Mouse (Mus musculus) gastrocnemius, postnatal 36 days (tissue): Measurements from ENCODE around the gene Dscaml1. TPM values are rescaled to one million over a fixed set of nuclear protein-coding genes. Genes with fewer than 3 reads are reported as not detected.

Experiments used
- DNase-seq, 2 experiments: peaks; one replicate each; pipeline ENCODE4 v3.0.0; 2022
- intact Hi-C: fragments of 180-260 bp; cut with DNase I; formaldehyde crosslinking; loops from one replicate; pipeline ENCODE4 v1.15.1; 2025
- total RNA-seq, 2 experiments: library from RNA; stranded (reverse); gene quantifications; 2 replicates each; pipeline ENCODE4 v1.2.3; 2021

The Dscaml1 gene
- total RNA-seq, 2 experiments from 2014 or later = not detected

DNA sequence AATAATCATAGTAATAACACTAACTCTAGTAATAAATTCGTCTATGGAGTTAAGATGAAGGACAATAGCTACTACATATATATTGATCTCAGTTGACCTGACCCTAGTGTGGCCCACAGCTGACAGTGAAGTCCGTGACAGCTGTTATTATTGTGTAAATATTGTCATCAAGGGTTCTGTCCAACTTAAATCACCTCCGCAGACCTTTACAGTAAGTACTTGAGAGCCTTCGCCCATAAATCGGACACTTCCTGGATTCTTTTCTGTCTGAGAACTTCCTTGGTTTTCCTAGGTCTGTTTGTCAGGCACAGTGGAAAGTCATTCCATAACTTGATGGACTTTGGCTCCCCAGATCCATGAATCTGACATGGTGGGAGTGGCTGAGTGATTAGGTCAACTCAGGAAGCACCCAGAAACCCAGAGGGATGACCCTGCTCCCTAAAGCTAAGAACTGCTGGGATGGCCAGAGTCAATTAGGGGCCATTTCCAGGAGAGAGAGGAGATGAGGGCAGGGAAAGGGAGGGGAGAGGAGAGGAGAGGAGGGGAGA is 17.9 kb downstream of the Dscaml1 start:
- intact Hi-C loops = no loop called here
- no peak for DNase-seq

DNA sequence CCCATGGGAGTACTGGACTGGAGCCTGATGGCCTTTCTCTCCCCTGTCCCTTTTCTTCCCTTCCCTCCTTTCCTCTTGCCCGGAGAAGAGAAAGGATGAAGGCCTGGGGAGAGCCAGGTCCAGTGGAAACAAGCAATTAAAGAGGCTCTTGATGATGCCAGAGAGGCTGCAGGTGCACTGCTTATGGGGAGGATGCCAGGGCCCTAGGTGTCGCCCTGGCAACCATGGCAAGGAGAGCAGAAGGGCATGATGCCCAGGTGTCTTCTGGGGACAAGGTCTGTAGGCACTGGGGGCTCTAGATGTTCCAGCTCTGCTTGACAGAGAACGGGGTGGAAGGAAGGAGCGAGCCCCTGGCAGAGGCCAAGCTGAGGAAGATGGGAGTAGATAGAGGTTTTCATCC is 23.2 kb downstream of the Dscaml1 start:
- no peak for DNase-seq
- intact Hi-C loops = no loop called here

DNA sequence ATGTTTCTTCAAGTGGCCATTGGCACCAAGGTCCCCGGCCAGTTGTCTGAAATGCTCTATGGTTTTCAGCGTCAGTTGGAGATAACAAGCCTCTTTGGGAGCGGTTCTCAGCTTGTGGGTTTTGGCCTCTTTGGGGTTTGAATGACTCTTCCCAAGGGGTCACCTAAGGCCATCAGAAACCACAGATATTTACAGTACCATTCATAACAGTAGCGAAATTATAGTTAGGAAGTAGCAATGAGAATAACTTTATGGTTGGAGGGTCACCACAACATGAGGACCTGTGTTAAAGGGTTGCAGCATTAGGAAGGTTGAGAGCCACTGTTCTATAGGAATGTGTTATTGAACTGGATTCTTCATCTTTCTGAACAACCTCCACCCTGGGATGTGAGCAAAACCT is 24.9 kb downstream of the Dscaml1 start:
- no peak for DNase-seq
- intact Hi-C loops = no loop called here

DNA sequence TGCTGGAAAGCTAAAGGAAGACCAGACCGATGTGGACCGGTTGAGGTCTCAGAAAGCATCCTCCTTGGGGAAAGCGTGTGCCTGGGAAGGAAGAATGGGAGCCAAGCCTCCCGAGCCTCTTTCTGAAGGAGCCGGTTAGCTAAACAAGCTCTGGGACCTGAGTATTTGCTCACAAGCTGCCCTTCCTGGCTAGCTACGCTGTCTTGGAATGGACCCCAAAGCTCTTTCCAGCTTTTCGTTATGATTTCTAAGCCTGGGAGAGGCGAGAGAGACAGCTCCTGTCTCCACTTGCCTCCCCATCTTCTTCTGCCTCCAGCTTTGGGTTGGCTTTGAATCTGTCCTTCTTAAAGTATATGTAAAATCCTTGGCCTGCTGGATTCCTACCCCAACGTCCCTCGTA is 27.6 kb downstream of the Dscaml1 start:
- DNase-seq = no peak
- intact Hi-C loops = no loop called here

DNA sequence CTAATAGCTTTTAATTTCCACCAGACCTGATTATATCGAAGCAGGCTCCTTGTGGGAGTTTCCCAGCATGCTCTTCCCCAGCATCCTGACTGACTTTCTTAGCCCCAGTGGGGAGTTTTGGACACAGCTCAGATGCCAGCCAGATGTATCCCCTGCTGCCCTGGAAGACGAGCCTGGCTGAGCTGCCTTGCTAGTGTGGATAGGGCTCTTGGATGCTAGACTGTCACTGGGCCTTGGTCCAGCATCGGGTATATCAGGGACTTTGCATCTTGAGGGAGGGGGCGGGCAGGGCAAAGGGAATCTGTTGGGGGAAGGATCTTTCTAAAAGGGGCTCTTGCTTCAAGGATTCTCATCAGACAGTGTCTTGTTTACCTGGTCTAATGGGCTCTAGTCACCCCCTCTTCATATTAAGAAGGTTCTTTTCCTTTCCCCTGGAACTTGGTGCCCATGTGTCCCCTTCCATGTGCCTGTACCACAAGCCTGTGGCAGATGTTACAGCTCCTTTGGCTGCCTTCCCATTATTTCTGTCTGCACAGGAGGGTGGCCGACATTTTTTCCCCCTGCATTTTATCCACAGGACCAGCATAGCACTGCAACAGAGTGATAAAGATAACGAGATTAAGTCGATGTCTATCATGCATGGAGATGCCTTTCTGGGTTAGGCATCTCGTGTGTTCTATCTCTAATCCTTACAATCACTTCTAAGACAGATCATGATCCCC is 28.6 kb downstream of the Dscaml1 start:
- no peak for DNase-seq
- intact Hi-C loops = no loop called here

DNA sequence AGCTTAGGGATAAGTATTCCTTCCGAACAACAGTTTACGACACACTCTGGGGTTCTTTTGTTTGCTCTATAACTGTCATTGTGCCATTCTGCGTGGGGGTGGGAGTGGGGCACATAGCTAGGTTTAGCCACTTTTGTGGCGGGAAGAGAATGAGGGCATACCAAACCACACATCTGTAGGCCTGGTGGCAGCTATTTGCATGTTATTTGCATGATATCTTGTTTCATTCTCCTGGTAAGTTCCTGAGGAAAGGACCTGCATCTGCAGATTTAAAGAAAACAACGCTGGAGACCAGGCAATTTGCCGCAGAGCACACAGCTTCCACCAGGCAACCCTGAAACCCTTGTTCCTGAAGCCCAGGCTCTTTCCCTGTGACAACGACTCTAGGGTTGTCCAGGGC is 30.8 kb downstream of the Dscaml1 start:
- no peak for DNase-seq
- intact Hi-C loops = no loop called here

DNA sequence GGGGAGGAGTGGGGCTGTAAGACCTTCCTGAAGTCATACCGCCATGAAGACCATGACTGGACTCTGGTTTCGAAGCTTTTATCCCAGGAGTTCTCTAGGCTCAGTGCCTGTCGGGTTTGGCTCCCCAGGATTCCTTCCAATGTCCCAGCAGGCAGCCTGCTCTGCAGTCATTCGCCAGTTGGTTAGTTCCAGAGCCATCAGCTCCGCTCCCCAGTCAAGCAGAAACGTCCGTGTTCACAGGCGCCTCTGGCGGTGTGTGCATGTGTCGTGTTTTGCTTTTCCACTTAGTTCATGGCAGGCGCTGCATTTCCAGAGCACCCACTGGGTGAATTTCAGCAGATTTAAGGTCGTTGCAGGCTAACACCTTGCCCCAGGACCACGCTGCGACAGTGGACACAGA is 31.9 kb downstream of the Dscaml1 start:
- DNase-seq = no peak
- intact Hi-C loops = no loop called here

DNA sequence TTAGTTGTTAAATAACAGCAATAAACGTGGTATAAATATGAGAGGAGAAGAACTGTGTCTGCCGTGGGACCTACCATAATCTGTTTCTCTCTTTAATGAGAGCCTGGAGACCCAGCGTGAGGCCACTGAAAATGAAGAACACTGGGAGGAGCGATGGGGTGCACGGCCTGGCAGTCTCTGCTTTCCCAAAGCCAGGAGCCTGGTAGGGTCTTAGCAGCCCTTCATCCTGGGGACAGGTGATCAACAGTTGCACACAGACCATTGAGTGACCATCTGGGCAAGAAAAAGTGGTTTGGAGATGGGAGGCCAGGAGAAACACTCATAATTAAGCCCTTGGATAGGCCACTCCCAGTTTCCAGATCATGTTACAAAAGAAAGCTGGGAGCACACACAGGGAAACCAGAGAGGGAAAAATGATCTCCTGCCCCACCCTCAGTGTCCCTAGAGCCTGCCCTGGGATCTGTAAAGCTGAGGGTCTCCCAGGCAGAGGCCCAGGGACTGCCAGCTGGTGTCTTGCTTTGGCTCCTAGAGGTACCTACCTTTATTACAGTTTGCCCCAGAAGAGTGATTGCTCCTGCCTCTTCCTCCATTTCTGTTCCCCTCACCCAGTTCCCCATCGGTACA is 39.1 kb downstream of the Dscaml1 start:
- DNase-seq = no peak
- intact Hi-C loops = no loop called here

DNA sequence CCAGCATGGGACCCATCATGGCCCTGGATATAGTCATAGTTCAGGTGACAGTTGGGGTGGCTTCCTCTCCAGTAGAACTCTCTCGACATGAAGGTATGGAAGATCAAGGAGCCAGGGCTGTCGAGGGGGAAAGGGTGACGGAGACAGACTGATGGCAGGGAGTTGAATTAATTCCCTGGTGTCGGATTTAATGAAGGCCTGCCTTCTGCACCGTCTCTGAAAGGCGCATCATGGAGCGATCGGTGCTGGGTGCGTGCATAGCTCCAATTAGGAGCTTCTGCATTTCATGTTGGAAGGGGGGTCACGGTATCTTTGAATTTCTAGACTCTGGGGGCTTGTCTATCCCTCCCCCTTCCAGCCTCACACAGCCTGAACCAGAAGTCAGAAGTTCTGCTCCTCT is 41.8 kb downstream of the Dscaml1 start:
- DNase-seq = no peak
- intact Hi-C loops = no loop called here

DNA sequence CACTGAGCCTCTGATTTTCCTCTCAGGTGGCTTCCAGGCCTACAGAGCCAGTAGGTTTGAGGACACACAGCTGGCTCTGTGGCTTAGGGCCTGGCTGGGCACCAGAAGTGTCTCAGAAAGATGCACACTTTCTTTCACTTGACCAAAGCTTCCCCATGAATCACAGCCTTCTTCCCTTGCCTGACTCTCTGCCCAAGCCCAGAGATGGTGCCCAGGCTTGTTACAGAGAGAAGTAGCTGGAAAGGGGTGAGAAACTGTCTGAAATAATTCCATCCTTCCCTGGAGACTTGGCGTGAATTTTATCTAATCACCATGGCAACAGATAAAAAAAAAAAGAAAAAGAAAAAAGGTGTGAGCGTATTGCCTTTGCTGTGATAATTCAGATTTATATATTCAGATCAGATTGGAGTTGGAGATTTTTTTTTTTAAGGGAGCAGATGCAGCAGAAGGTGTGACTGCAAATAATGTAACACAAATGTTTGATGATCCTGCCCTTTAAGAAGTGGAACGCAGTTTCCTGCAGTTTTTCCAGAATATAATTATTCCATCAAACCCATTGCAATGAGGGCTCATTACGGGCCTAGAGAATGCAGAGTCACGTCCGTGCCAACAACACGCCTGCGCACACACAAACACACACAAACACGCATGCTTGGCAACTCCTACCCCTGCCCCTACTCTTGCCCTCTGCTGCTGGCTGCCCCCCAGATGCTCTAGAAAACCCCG is 44.5 kb downstream of the Dscaml1 start:
- intact Hi-C loops = no loop called here
- no peak for DNase-seq

DNA sequence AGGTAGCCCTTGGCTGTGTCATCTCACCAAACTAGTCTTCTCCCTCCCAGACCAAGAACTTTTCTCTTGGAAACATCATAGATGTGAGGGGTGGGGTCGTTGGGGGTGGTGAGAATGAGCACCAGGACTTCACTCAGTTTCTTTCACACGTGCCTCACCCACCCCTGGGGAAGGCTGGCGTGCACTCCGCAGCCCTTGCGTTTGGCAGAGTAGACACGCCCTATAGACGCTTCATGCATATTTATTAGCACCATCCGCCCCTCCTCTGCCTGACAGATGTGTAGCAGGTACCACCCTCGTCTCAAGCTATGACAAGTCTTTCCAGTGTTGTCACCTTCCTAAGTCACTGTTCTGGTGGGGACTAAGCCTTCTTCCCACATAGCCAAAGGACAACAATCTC is 45.3 kb downstream of the Dscaml1 start:
- no peak for DNase-seq
- intact Hi-C loops = no loop called here

DNA sequence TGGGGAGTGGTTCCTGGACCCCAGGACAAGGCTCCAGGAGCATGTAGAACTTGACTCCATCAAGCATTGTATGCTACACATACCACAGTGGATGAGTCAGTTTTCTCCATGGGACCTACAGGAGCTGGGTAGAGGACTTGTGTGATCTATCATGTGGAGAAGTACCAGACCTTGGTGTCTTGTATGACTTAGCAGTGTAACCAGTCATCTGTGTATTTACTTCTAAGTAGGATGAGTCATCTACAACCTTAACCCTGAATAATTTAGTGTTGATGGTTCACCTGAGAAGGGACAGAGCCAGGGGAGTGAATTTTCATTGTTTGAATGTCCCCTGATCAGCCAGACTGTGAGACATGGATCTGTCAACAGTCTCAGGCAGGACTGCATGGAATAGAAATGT is 48.4 kb downstream of the Dscaml1 start:
- intact Hi-C loops = no loop called here

DNA sequence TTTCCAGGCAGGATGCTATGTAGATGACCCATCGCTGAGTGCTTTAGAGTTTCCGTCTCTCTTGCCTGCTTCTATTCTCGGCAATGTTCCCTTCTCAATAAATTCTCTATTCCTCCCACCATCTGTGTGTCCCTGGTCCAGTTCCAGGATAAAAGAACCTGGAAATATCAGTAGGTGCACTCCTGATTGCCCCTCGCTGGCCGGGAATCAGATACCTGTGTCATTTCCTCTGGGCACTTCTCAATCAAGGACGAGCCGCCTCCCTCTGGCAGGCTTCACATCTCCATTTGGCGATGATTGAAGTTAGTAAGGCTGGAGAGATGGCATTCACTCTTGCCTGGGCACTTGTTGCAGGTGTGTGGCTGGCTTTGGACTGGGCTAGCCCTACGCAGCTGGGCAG is 54.5 kb downstream of the Dscaml1 start:
- DNase-seq = no peak
- intact Hi-C loops = no loop called here

More for the DNA sequence above, 48.4 kb downstream of the Dscaml1 start:
- no peak for DNase-seq

DNA sequence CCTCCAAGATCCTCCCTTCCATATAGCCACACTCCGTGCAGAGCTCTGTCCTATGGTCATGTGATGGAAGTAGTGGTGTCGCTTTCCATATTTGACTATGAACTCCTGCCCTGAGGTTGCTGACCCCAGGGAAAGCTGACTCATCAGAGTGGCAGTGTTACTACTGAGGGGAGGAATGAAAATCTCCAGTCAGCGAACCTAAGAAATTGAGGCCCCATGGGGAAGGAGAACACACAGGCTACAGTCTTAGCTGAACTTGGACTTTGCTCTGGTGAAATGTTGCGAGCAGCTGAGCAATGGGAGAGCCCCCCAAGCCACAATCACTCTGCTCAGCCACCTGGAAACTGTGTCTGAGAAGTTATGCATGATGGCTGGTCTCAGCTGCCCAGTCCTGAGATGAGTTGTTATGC is 60.2 kb downstream of the Dscaml1 start:
- intact Hi-C loops = no loop called here

DNA sequence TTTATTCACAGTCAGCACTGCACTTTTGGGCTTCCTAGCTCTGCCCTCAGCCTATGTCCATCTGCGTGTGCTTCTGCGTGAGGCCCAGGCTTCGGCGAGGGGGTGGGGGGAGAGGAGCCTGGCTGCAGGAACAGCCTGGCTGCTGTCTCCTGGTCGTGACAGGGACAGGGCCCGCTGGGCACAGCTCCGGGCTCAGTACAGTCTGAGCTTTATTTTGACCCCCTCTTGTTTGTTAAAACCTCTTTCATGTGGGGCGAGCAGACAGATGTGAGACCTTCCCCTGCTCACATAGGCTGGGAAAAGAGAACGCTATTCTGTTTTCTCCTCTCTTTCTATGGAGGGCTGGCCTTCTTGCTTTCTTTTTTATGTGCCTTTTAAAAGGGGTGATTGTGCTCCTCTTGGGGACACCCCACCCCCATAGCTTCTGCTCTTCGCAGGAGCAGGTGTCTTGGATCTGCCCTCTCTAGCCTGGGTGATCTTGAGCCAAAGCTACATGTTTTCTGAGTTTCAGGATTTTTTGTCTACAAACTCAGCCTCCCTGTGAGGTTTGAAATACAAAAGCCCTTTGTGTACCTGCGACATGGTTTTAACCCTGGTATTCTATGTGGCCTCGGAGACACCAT is 60.9 kb downstream of the Dscaml1 start:
- intact Hi-C loops = no loop called here
- DNase-seq = no peak

More for the DNA sequence above, 60.2 kb downstream of the Dscaml1 start:
- no peak for DNase-seq

DNA sequence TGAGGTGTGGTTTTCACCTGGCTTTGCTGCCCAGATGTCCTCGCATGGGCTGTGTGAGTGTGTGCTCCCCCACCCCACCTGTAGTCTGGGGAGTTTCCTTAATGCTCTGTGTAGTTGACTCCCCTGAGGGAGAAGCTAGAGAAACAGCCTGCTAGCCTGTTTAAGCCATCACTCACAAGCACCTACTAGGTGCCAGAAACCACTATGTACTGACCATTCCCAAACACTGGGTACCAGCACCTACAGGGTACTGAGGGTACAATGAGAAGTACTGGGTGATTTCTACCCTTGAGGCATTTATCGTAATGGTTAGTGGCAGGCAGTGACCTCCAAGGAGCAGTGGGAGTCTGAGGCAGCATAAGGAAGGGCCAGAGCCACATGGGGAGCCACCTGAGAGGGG is 64.5 kb downstream of the Dscaml1 start:
- intact Hi-C loops = no loop called here
- DNase-seq = no peak

DNA sequence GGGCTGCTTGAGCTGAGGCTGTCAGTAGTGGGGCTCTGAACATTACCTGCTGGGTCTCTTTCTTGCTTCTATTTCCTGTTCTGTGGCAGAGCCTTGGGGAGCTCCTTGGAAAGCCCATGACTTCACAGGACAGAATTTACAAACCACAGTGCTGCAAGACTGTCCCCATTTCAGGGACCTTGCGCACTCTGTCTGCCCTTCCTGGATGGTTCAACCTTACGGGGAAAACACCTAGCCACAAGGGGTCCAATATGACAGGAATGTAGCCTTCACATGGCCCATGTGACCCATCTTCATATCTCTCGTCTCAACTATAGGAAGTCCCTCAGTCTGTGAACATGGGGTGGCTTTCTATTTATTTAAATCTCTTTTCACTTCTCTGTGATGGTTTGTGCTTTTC is 68.5 kb downstream of the Dscaml1 start:
- intact Hi-C loops = no loop called here
- DNase-seq = no peak

DNA sequence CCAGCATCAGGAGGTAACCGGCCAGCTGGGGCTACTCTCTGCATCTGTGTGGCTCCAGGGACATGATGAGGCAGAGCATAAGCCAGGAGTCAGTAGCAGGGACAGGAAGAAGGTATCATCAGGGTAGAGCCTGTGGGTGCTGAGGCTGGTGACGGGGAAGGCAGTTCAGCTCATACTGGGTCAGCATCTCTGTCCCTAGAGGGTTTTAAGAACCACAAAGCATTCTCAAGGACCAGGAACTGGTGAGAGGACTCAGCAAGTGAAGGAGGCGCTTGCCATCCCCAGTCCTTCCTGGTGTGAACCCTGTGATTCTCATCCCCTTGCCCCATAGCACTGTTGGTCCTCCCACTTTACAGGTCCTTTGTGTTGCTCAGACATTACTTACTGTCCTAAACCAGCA is 69.9 kb downstream of the Dscaml1 start:
- no peak for DNase-seq
- intact Hi-C loops = no loop called here

DNA sequence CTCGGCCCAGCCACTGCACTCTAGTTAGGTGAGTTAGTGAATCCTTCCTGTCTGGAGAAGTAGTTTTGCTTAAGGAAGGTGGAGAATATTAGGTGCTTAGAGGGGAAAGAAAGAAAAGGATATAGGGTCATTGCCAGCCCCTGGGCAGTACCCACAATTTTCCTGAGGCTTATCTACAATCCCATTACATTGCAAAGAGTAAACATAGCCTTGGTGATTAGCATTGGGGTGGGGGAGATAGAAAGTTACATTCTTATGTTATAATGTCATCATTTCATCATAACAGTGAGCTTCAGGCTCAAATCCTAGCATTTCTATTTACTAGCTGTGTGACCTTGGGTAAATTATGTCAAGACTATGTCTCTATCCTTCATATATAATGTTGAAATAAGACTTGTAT is 70.5 kb downstream of the Dscaml1 start:
- intact Hi-C loops = no loop called here
- no peak for DNase-seq

DNA sequence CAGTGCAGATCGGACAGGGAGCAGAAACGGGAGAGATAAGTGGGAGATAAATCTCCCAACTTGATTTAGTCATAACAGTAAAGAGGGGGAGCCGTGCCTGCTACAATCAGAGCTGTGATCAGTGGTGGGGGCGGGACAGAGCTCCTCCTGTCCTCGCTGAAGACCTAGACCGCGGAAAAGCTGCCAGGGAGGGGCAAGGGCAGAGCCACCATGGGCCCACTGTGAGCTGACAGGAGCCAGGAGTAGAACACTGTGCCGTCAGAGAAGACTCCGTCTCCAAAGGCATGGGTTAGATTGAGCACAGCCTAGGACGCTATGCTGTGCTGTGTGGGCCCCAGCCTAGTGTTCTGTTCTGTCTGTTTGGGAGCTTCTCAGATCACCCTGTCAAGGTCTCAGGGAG is 72.8 kb downstream of the Dscaml1 start:
- intact Hi-C loops = no loop called here
- DNase-seq = no peak

DNA sequence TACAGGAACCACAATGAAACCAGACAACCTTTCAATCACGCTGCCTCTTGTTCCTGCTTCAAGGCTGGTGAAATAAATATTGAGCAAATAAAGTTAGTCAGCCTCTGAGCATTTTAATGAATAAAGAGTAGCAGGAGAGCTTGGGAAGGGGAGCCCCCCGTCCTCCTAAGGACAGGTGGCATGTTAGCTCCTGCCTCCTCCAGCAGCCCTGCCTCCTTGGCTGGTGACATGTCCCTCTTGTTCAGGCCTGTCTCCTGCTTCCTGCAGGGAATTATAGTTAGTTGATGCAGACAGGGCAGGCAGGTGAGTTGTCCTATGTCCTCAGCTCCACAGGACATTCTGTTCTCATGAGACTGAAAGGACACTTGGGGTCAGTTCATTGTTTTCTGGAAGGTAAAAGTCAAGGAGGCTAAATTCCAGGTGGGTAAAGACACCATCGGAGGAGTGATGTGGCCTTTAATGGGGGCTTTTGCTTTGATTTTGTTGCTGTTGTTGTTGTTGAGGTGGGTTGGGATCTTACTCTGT is 73.7 kb downstream of the Dscaml1 start:
- no peak for DNase-seq
- intact Hi-C loops = no loop called here
